Mouse (Mus musculus): ENCODE results near the gene Lpp.

- TF ChIP-seq POLR2A (IDR thresholded peaks at IDR 0.05; ENCODE audit: insufficient read depth, low read depth, low read length) (no peak), CTCF (IDR thresholded peaks at IDR 0.05) (no peak), EP300 (IDR thresholded peaks at IDR 0.05; ENCODE audit: insufficient read depth, low read depth, low read length) (no peak)
Measured at GRCm38 (mm10) chr16:24531681-24532080, 138.4 kb downstream of the Lpp start.
